Mouse (Mus musculus) cerebellum, postnatal 14 days (tissue): ENCODE results near the gene Gon7.

Experiments used
- DNase-seq, 2 experiments: peaks; one replicate each; pipeline ENCODE4 v3.0.0; 2021; ENCODE audit warnings: mixed read lengths in 2 of 2

Gon7 gene

DNA sequence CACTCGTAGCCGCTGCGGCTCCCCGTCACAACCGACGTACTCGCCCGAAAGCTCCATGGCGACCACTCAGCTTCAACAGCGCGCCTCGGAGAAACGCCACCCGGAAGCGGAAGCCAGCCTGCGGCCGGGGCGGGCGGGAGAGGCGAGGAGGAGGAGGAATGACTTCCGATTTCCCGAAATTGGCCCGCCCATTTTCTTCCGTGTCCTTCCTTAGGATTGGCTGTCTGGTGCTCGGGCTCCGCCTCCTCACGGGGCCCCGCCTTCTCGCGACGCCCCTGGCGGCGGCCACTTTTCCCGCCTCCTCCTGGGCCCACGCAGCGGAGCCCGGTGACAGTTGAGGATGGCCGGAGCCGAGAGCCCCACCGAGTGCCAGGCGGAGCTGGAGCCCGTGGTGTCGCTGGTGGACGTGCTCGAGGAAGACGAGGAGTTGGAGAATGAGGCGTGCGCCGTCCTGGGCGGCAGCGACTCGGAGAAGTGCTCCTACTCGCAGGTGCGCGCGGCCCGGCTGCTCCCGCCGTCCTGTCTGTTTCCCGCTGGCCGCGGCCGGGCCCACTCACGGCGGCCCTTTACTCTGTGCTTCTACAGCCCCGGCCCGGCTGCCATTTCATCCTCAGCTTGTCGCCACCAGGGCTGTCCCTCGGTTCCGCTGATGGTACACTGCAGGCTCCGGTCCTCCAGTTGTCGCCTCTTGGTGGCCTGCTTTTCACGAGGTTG lies at the start of gene Gon7, which contains the start of the genes Gm28051 and Ubr7:
Gene Gon7 (minus strand): TSS at position 115 of the 714 bp plus-strand sequence.
Gene Gm28051 (minus strand): TSS at position 77 of the 714 bp plus-strand sequence.
Gene Ubr7 (plus strand): TSS at position 279 of the 714 bp plus-strand sequence.
- DNase-seq = peak; percentile 97

DNA sequence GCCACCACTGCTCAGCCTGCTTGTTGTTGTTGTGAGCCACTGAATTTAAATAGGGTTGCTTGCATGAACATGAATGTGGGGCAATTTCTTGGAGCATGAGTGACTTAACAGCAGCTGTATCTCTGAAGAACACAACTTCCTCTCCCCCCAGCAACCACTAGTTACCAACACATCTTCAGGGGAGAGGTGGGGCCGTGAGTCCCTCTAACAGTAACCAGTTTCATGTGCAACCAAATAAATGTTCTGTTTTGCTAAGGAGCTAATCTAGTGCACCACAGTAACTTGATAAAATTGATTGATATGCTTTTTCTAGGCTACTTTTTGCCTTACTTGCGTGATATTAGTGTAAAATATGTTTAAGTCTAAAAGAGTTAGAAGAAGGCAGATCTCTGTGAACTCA lies 41.9 kb upstream of the Gon7 start:
- DNase-seq = no peak

DNA sequence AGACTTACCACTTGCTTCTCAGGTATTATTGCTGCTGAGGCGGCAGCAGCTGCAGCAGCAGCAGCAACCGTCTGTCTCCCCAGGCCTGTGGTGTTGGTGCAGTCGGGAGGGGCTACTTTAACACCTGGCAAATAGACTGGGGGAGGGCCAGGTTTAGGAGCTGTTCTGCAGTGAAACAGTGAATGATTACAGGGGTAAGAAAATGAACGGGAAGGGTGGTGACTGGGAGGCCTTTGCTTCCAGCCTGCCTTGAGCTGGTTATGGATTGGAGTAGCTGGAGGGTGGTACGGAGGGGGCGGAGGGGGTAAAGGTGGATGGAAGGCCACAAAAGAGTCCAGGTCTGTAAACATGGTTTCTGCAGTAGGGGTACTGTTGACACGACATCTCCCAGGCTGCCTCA lies 30.3 kb upstream of the Gon7 start:
- no peak for DNase-seq

DNA sequence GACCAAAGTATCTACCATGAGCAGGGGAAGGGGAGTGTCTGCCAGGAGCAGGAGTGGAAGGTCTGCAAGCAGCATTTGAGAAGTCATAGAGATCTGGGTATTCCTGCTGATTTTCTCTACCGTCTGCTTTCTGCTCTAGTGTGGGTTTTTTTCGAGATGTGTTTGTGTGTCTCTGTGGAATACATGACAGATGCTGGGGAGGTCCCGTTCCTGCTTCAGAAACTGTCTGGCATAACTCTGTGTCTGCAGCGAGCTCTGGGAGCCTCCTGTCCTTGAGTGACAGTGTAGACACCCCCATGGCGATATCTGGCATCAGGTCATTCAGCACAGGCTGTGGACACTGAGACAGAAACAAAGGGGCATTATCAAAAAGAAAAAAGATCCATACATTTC lies 28.0 kb upstream of the Gon7 start:
- DNase-seq = peak in 1 of 2 experiments; percentile 18

DNA sequence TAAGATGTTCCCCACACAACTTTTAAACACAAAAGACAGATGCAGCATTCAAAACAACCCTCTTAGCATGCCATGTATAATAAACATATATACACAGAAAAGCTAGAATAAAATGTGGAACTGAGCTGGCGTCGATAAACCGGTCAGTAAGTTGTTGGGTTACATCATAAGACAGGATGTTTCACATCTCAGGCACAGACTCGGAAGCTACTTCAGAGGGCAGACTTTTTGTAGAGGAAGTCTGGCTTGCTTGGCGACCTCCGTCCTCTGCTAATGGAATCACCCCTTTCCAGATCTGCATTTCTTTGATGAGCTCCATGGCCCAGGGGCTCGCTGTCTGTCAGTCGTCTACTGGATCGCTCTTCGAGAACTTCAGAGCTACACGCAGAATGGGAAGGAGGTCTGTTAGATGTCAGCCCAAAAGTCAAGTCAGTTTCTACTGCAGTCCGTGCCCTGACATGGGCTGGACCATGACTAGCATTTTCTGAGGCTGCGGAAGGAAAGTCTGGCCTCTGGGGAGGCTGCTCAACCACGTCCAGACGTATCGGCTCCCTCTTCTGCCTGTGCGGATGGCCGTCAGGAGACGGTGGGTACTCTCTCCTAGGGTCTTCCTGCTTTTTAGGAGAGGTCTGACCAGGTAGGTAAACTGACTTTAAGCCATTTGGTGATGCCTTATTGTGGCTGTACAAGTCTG lies 27.4 kb upstream of the Gon7 start:
- DNase-seq = no peak

DNA sequence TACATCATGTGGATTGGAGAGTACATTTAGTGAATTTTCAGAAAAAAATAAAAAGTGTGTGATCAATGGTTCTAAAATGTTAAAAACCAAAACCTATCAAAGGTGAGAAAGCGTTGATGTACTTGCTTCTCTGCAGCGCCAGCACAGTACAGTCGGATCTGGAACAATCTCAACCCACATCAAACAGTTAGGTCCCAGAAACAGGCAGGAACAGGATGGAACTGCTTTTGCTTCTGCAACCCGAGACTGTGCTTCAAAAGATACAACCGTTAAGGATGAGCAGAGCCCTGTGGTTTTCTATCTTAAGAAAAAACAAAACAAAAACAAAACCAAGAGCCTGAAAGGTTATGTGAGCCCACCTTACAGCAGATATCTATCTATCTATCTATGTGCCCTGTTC lies 25.2 kb upstream of the Gon7 start:
- DNase-seq = no peak

DNA sequence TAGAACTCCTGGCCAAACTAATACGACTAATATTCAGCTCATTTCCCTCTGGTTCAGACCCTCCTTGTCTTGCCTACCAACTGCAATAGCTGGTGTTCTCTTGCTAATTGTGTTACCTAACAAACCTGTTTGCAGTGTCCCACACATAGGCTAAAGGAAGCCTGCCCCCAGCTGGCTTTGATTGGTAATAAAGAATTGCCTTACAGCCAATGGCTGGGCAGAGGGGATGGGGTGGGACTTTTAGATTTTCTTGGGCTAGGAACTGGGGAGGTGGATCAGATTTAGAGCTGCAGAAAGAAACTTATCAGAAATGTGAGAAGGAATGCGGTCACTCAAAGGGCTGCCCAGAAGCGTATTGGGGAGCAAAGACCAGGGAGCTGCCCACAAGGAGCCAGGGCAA lies 21.8 kb upstream of the Gon7 start:
- DNase-seq = peak; percentile 24 to 40

DNA sequence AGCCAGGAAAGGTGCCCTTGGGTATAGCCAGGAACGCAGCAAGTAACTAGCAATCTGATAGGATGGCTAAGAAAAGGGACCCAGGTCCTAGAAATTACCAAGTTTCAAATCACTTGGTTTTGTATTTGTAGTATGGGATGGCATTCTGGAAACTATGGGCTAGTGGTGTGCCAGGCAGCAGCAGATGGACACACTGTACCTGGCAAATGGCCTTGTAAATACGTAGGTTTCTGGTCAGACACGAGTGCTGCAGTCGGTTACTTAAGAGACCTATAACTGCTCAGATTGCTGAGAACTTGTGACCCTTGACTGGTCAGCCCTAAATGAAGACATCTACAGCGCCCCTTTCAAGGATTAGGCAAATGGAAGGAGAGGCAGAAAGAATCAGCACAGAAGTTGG lies 20.5 kb upstream of the Gon7 start:
- peak; percentile 16 to 56 for DNase-seq

DNA sequence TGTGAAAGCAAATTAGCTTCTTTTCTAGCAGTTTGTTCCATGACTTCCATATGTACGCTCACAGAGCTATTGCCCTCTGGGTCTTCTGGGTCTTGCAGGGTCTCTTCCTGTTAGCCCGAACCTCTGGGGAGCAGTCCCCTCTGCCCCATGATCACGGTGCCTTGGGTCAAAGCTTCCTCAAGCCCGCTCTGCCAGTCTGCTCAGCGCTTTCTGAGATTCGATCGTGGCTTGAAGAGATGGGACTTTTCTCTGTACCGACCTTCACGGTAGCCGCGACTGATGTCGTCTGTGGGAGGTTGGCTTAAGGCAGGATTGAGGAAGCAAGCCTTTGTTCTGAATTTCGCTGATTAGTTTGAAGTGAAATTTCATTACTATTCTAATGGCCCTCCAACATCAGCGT lies 18.4 kb upstream of the Gon7 start:
- DNase-seq = no peak

DNA sequence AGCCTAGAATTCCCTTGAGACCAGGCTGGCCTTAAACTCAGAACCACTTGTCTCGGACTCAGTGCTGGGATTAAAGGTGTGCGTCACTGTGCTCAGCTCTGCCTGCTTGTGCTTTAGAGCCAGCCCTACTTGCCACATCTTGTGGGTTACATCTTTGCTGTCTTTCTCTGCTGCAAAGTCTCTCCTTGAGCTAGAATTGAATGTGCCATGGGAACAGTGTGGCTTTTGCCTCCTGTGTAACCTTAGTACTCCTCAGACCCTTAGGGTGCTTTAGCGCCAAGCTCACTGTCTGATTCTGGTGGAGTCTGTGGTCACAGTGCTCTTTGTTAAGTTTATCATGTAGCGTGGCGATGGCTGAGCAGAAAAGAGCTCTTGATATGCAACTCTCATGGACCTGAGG lies 15.1 kb upstream of the Gon7 start:
- no peak for DNase-seq

DNA sequence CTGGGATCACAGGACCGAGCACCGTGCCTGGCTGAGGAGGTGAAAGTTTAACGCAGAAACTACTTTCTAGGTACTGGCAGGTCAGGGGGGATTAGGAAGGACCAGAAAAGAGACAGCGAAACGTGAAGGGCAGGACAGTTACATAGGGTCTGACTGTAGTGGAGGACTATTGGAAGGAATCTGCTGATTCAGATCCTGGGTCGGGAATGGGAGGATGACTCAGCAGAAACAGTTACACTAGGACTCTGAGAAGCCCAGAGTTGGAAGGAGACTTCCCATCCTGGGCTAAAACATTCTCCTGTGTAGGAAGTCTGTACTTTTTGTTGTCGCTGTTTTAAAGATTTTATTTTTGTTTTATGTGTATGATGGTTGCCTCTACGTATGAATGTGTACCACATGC lies 14.0 kb upstream of the Gon7 start:
- no peak for DNase-seq

DNA sequence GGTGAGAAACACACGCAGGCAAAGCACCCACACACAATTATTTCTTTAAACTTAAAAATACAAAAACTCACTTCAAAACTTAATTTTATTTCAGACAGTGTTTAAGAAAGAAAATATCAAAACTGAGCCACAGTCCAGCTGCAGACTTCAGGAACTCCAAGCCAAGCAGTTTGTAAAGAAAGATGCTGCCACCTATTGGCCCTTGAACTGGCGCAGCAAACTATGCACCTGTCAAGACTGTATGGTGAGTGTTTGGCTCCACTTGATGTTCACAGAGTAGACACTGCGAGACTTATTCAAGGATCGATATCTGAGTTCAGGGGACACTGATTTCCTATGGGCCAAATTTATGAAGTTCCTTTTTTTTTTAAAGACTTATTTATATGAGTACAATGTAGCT lies 11.4 kb upstream of the Gon7 start:
- no peak for DNase-seq

DNA sequence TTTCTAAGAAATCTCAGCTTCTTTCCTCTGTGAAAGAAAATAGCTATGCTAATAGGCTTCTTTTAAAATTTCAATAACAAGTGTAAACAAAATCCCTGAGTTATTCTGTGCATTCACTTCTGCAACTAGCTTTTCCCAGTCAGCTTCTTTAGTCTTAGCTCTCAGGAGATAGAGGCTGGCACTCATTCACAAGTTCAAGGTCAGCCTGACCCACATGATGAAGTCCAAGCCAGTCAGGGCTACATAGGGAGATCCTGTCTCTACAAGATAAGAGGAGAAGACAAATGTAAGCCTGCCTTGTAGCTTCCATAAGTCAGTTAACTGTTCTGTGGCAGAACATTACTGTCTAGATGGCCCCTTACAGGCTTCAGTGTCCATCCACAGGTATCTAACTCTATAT lies 6.1 kb upstream of the Gon7 start:
- DNase-seq = no peak

DNA sequence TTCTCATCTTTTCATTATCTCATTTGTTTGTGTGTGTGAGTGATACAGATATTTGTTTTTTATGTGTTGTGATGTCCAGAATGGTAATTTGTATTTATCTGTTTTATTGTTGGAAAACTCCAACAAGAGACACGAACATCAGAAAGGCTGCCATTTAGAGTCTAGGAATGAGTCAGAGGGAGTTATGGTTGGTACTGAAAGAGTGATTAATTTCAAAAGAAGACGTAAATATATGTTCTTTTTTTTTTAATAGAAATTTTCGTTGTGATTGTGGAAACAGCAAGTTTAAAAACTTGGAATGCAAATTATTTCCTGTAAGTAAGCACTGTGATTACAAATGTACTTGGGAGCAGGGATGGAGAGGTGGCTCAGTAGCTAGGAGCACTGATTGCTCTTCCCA lies 4.1 kb upstream of the Gon7 start:
- no peak for DNase-seq

DNA sequence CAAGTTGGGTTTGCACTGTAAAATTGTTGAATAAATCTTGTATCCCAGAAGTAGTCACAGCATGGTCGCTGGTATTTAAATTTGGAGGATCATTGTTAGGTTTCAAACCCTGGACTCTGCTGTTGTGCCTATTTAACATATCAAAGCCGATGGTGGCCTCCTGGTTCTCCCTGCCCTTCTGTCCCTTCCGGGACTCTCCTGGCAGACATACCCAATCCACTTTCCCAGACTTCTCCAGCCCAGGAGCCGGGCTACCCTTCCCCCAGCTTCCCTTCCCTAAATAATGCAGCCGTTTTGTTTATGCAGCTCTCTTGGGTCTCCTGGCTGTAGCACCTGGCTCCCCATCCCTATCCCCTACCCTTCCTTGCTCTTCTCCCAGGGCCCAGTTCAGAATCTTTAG lies 1.3 kb upstream of the Gon7 start:
- DNase-seq = no peak

DNA sequence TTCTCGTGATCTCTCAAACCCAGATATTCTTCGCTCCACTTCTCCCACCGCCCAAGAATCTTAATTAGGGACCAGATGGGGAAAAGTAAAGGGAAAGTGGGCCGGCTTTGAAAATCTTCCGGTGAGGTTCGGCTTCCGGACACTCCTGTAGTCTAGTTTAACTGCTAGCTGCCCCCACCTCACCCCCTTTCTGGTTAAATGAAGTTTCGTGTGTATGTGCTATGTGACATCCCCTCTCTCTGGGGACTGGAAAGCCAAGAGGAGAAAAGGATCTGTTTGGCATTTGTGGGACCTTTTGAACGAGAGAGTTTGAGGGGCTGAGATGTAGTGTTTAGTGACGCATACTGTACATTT lies 777 bp upstream of the Gon7 start, which contains the start of gene Gm20604:
Gene Gm20604 (minus strand): TSS at position 270 of the 354 bp plus-strand sequence.
- no peak for DNase-seq

DNA sequence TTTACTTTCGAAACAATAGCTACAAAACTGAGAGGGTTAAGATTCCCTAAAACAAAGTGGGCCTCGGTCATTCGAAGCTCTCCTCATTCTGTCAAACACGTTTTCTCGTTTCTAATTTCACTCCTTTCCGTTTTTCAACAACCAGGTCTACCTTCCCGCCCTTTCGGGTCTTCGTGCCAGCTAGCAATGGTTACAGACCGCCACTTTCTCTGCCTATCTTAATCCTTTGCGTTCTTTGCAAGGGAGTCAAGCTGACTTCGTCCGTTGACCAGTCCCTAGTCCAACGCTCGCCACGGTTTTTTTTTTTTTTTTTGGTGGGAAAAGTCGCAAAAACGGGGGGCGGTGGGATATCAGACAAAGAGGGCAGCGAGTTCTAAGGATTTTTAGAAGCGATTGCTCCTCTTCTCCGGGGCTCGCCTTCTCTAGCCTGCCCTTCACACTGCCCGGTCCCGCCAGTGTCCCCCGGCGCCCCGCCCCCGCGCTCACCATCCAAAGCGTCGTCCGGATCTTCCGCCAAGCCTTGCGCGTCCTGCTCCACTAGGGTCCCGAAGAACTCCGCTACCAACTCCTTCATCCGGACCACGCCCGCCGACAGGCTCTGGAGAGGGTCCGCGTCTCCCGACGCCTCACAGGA lies 431 bp downstream of the Gon7 start:
- DNase-seq = no peak

DNA sequence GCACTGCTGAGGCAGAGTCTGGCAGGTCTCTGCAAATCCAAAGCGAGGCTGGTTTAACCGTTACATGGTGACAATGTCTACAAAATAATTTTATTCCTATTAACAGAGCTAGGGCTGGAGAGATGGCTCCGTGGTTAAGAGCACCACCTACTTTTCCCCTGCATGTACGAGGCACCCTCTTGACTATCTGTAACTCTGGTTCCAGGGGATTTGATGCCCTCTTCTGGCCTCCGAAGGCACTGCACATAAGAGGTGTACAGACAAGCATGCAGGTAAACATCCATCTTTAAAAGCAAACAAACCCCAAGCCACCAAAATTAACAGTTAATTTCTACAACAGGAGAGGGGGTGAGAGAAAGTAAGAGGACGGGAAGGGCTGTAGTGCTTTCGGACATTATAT lies 1.3 kb downstream of the Gon7 start:
- DNase-seq = peak; percentile 42 to 69

DNA sequence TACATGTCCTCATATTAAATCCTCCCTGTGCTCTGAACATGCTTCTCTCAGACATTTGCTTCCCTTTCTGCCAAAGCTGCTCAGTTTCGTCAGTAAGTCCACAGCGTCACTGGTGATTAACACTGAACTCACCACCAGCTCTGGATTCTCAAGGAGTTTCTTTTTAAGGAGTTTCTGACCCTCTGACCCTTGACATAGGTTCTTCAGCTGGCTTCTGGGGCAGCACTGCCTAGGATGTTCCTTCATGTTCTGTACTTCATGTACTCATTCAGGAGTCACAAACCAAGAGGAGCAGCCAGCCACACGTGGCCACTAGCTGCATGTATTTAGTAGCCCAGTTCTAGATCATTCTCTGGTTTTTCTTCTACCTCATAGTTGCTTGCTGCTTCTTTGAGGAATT lies 9.3 kb downstream of the Gon7 start:
- DNase-seq = no peak

DNA sequence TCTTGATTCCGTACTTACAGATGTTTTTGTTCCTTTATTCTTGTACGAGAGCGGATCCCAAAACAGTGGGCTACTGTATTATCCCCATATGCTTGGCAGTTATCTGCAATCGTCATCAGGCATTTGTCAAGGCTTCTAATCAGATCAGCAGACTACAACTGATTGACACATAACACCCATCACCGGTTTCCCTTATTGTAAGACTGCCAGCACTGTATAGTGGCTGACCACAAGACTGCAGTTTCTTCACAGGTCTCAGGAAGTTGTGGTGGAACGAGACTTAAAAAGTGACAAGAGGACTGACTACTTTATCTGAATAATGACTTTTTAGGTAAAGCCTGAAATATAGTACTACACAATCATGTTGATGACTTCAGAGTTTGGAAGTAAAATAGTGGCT lies 12.8 kb downstream of the Gon7 start:
- DNase-seq = no peak

DNA sequence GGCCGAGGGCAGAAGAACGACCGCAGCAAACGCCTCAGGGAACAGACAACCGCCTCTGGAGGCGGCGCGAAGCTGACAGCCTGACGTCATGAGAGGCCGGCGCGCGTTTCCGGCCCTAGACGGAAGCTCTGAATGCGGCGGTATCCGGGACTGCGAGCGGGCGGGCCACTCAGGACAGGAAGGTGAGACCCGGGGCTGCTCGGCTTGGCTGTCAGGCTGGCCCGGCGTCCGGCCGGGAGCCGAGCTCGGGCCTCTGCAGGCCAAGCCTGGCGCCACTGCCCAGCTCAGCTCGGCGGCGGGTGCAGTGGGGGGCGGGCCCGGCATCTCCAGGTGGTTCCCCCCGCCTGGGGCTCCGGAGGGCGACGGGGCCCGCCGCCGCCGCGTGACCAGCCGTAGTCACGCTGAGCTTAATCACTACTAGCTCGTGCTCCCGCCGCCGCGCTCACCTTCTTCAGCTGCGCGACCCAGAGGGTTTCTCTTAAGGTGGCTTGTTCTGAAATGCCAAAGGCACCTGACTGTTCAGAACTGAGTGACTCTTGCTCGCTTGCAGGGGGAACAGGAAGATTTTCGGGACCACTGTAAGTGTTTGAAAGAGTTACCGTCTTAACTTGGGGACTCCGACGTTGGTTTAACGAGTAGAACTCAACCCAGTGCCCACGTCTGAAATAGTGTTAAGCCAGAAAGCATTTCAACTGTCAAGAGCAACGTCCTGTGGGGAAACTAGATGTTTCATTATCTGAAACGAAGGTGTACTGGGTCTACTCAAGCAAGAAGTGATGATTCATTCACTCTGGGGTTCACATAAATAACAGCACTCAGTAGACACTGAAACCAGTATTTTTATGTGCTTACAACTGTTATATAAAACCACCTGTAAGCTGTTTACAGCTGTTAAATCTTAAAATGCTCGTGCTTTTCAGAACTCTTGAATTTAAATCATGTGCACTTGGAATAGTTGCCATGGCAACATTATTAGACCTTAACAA lies 13.7 kb downstream of the Gon7 start, which contains the start of the genes Moap1 and Tmem251:
Gene Moap1 (minus strand): TSS at position 73 of the 986 bp plus-strand sequence.
Gene Tmem251 (plus strand): TSS at position 174 of the 986 bp plus-strand sequence.
- DNase-seq = peak; percentile 91 to 93

DNA sequence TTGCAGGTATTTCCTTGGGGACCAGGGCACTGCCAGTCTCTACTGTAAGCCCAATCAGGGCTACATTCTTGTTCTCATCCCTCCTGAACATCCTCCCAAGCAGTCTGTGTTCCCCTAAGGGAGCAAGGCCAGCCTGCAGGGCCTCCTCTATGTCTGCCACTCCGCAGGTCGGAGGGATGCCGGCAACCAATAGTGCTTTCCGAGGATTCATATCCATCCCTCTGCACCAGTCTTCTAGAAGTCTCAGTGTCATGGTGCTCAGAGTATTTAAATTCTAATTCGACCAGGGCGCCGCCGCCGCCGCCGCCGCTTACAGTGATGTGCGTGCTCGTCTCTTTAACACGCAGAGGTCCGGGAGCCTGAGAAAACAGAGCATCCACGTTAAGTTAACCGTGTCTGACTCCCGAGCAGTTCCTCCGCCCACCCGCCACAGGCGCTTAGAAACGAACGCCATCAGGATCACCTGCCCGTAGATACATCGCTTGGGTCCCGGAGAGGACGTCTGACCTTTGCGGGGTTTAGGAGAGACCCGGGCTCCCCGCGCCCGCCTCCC lies 14.5 kb downstream of the Gon7 start:
- peak in 1 of 2 experiments; percentile 49 for DNase-seq
